Mouse (Mus musculus) lung, embryonic 16.5 days (tissue): ENCODE measurements around the gene Gtf2h4. TPM values are rescaled to one million over a fixed set of nuclear protein-coding genes. Genes with fewer than 3 reads are reported as not detected.

Experiments
- ATAC-seq: fragments of 200-750 bp; cut with Nextera tagmentation; 2 replicates; pipeline ENCODE4 v1.8.0; 2017; ENCODE audit warnings: low read depth, mild to moderate bottlenecking, moderate library complexity
- H3K27ac ChIP-seq: fragments of 300-500 bp; sonication (generic); 2 replicates; pipeline ENCODE4 v1.5.1; 2014; ENCODE audit warnings: mild to moderate bottlenecking, control low read depth, low read length
- H3K27me3 ChIP-seq: fragments of 300-500 bp; sonication (generic); 2 replicates; pipeline ENCODE4 v1.6.1; 2014; ENCODE audit warnings: low read depth, low read length, mixed read lengths; ENCODE audit not compliant: control insufficient read depth, insufficient read depth
- H3K36me3 ChIP-seq: fragments of 300-500 bp; sonication (generic); 2 replicates; pipeline ENCODE4 v1.6.1; 2014; ENCODE audit warnings: low read length; ENCODE audit not compliant: control insufficient read depth, insufficient read depth
- H3K4me1 ChIP-seq: fragments of 300-500 bp; sonication (generic); replicated peaks from 2 replicates; pipeline ENCODE4 v1.6.1; 2014; ENCODE audit warnings: low read length, mixed read lengths; ENCODE audit not compliant: control insufficient read depth, insufficient read depth
- H3K4me2 ChIP-seq: fragments of 300-500 bp; sonication (generic); 2 replicates; pipeline ENCODE4 v1.6.1; 2014; ENCODE audit warnings: low read depth, low read length, control low read depth
- H3K4me3 ChIP-seq: fragments of 300-500 bp; sonication (generic); 2 replicates; pipeline ENCODE4 v1.5.1; 2014; ENCODE audit warnings: mild to moderate bottlenecking, low read length, control low read depth
- H3K9ac ChIP-seq: fragments of 300-500 bp; sonication (generic); 2 replicates; pipeline ENCODE4 v1.6.1; 2014; ENCODE audit warnings: low read length, control low read depth
- H3K9me3 ChIP-seq: fragments of 300-500 bp; sonication (generic); 2 replicates; pipeline ENCODE4 v1.6.1; 2016; ENCODE audit warnings: low read length; ENCODE audit not compliant: control insufficient read depth
- WGBS: fragments of 180-500 bp; shearing (Covaris S2); extraction: QIAGEN DNeasy Blood & Tissue Kit; methylation state at CpG from one replicate; pipeline ENCODE4 v1.1.7; 2014; 5-methylcytosine and 5-hydroxymethylcytosine counted together
- polyA plus RNA-seq: library from polyadenylated mRNA; unstranded; fragments of >200 nt; fragmentation: Nextera tagmentation; extraction: Ambion mirVana; gene quantifications from 2 replicates; pipeline ENCODE4 v1.2.1, GENCODE M21; 2015

Gtf2h4 gene
- polyA plus RNA-seq, 1 experiment from 2014 or later = 47.5 TPM

- H3K27ac ChIP-seq = peak overlapping the region; percentile 84
- H3K27me3 ChIP-seq = no peaks in the 10 kb centered on the region
- H3K36me3 ChIP-seq = peaks cover 8% of the 10 kb centered on the region
- H3K4me2 ChIP-seq = peak overlapping the region; percentile 89
- H3K9me3 ChIP-seq = no peaks in the 10 kb centered on the region
- 3% methylated on average over 13 of the region's 13 CpGs for WGBS
- peak overlapping the region; percentile 89 for H3K9ac ChIP-seq
- peak overlapping the region; percentile 71 for H3K4me3 ChIP-seq
- H3K4me1 ChIP-seq = peaks cover 10% of the 10 kb centered on the region
- ATAC-seq = peak; percentile 40; the same call in 1 of the 2 replicates
Measured at GRCm38 (mm10) chr17:35666851-35667256, 6.7 kb downstream of the Gtf2h4 start.

- Histone ChIP-seq H3K4me1 (peaks cover 10% of the 10 kb centered on the region), H3K27me3 (no peaks in the 10 kb centered on the region), H3K4me2 (peak overlapping the region; percentile 38), H3K9me3 (no peaks in the 10 kb centered on the region), H3K9ac (peak overlapping the region; percentile 48), H3K36me3 (peaks cover 8% of the 10 kb centered on the region), H3K27ac (peak overlapping the region; percentile 35), H3K4me3 (peak overlapping the region; percentile 21; the same call in 1 of the 2 replicates)
- peak; percentile 44 for ATAC-seq
- WGBS = 66% methylated on average over 17 of the region's 17 CpGs
Measured at GRCm38 (mm10) chr17:35665957-35666515, 7.5 kb downstream of the Gtf2h4 start.

GRCm38 (mm10) chr17:35653086-35653485 is 20.5 kb downstream of the Gtf2h4 start:
- Histone ChIP-seq H3K9ac (peak overlapping the region; percentile 43; the same call in 1 of the 2 replicates), H3K4me1 (peaks cover 5% of the 10 kb centered on the region), H3K36me3 (peaks cover 10% of the 10 kb centered on the region; the same call in 1 of the 2 replicates), H3K27ac (peak overlapping the region; percentile 40), H3K27me3 (no peaks in the 10 kb centered on the region), H3K4me2 (peak overlapping the region; percentile 15), H3K4me3 (peak overlapping the region; percentile 6; the same call in 1 of the 2 replicates), H3K9me3 (no peaks in the 10 kb centered on the region)
- 60% methylated on average over 2 of the region's 2 CpGs for WGBS
- ATAC-seq = no peak

GRCm38 (mm10) chr17:35649429-35649828 is 24.1 kb downstream of the Gtf2h4 start:
- H3K27ac ChIP-seq = peak overlapping the region; percentile 99
- no peaks in the 10 kb centered on the region for H3K9me3 ChIP-seq
- no peaks in the 10 kb centered on the region for H3K36me3 ChIP-seq
- H3K9ac ChIP-seq = peak overlapping the region; percentile 68
- H3K4me2 ChIP-seq = peak overlapping the region; percentile 62; the same call in 1 of the 2 replicates
- peak; percentile 97 for ATAC-seq
- H3K4me1 ChIP-seq = peaks cover 5% of the 10 kb centered on the region
- peak overlapping the region; percentile 45 for H3K4me3 ChIP-seq
- WGBS = 46% methylated on average over 2 of the region's 2 CpGs
- H3K27me3 ChIP-seq = no peaks in the 10 kb centered on the region

GRCm38 (mm10) chr17:35643609-35644236 is 29.8 kb downstream of the Gtf2h4 start, which contains the start of gene Mucl3:
Gene Mucl3, minus strand, starts transcription at chr17:35643695.
- Histone ChIP-seq H3K36me3 (no peaks in the 10 kb centered on the region), H3K9ac (no peak within 1 kb of the TSS), H3K9me3 (no peaks in the 10 kb centered on the region), H3K4me3 (no peak within 1 kb of the TSS), H3K4me2 (no peak within 1 kb of the TSS), H3K27me3 (no peaks in the 10 kb centered on the region), H3K4me1 (peaks cover 9% of the 10 kb centered on the region), H3K27ac (no peak within 1 kb of the TSS)
- peak; percentile 16; the same call in 1 of the 2 replicates for ATAC-seq
- 65% methylated on average over 13 of the region's 13 CpGs for WGBS

- Histone ChIP-seq H3K4me2 (peak overlapping the region; percentile 34), H3K27ac (peak overlapping the region; percentile 91), H3K36me3 (no peaks in the 10 kb centered on the region), H3K9me3 (no peaks in the 10 kb centered on the region), H3K9ac (peak overlapping the region; percentile 44; the same call in 1 of the 2 replicates), H3K27me3 (no peaks in the 10 kb centered on the region), H3K4me3 (peak overlapping the region; percentile 22), H3K4me1 (peaks cover 23% of the 10 kb centered on the region)
- no peak for ATAC-seq
- WGBS = 47% methylated on average over 6 of the region's 6 CpGs
Measured at GRCm38 (mm10) chr17:35639352-35639751, 34.2 kb downstream of the Gtf2h4 start.

- Histone ChIP-seq H3K4me1 (peaks cover 23% of the 10 kb centered on the region), H3K36me3 (no peaks in the 10 kb centered on the region), H3K27ac (peak overlapping the region; percentile 93), H3K9me3 (no peaks in the 10 kb centered on the region), H3K27me3 (no peaks in the 10 kb centered on the region), H3K4me3 (peak overlapping the region; percentile 22), H3K4me2 (peak overlapping the region; percentile 46), H3K9ac (peak overlapping the region; percentile 26)
- ATAC-seq = peak; percentile 91
- 13% methylated on average over 14 of the region's 14 CpGs for WGBS
Measured at GRCm38 (mm10) chr17:35638475-35639190, 34.9 kb downstream of the Gtf2h4 start.

GRCm38 (mm10) chr17:35636363-35636762 is 37.2 kb downstream of the Gtf2h4 start:
- Histone ChIP-seq H3K9me3 (no peaks in the 10 kb centered on the region), H3K4me2 (peak overlapping the region; percentile 64), H3K9ac (peak overlapping the region; percentile 39; the same call in 1 of the 2 replicates), H3K36me3 (no peaks in the 10 kb centered on the region), H3K4me1 (peaks cover 23% of the 10 kb centered on the region), H3K27ac (peak overlapping the region; percentile 93), H3K4me3 (peak overlapping the region; percentile 19), H3K27me3 (no peaks in the 10 kb centered on the region)
- ATAC-seq = peak; percentile 51; the same call in 1 of the 2 replicates
- WGBS = 27% methylated on average over 5 of the region's 5 CpGs

- WGBS = 2% methylated on average over 15 of the region's 15 CpGs
- ATAC-seq = peak; percentile 44
Measured at GRCm38 (mm10) chr17:35635699-35636111, 37.8 kb downstream of the Gtf2h4 start.

More at GRCm38 (mm10) chr17:35635699-35636111, 37.8 kb downstream of the Gtf2h4 start:
- no peaks in the 10 kb centered on the region for H3K27me3 ChIP-seq
- no peaks in the 10 kb centered on the region for H3K9me3 ChIP-seq
- peak overlapping the region; percentile 64 for H3K4me2 ChIP-seq
- no peaks in the 10 kb centered on the region for H3K36me3 ChIP-seq
- peak overlapping the region; percentile 53 for H3K4me3 ChIP-seq
- peaks cover 23% of the 10 kb centered on the region for H3K4me1 ChIP-seq
- peak overlapping the region; percentile 93 for H3K27ac ChIP-seq
- H3K9ac ChIP-seq = peak overlapping the region; percentile 49
